Mouse (Mus musculus) erythroblast, embryonic 14.5 days (primary cell): ENCODE results near the gene Set. TPM values are rescaled to one million over a fixed set of nuclear protein-coding genes. Genes with fewer than 3 reads are reported as not detected.
A peak's percentile ranks its signal among the peaks of the same experiment; 100 is the strongest.

Experiments
- H3K27me3 ChIP-seq: 2 replicates; pipeline ENCODE4 v1.6.1; 2012; ENCODE audit warnings: inconsistent platforms; ENCODE audit not compliant: control insufficient read depth
- H3K36me3 ChIP-seq: 2 replicates; pipeline ENCODE4 v1.6.1; 2012; ENCODE audit warnings: mild to moderate bottlenecking, inconsistent platforms; ENCODE audit not compliant: control insufficient read depth
- H3K4me1 ChIP-seq: 2 replicates; pipeline ENCODE4 v1.6.1; 2012; ENCODE audit warnings: inconsistent platforms; ENCODE audit not compliant: control insufficient read depth
- H3K4me3 ChIP-seq: replicated peaks from 2 replicates; pipeline ENCODE3; 2012; ENCODE audit warnings: moderate library complexity, mild to moderate bottlenecking, inconsistent platforms
- H3K9me3 ChIP-seq: 2 replicates; pipeline ENCODE4 v1.6.1; 2012; ENCODE audit warnings: low read length, inconsistent platforms, mixed read lengths; ENCODE audit not compliant: control insufficient read depth
- GATA1 ChIP-seq: IDR thresholded peaks from 2 replicates; pipeline ENCODE4 v1.6.1; 2012; ENCODE audit warnings: low read length, inconsistent platforms, mixed read lengths
- TAL1 ChIP-seq: IDR thresholded peaks from 3 replicates; pipeline ENCODE4 v1.6.1; 2012; ENCODE audit warnings: low read length, inconsistent platforms, mixed read lengths
- polyA plus RNA-seq: library from polyadenylated mRNA; stranded (reverse); fragments of >175 nt; gene quantifications from 2 replicates; pipeline ENCODE4 v1.2.3, GENCODE M21; 2012

Set gene
- polyA plus RNA-seq, 1 experiment = 14.7 TPM

GRCm38 (mm10) chr2:30080181-30080800 is 23.1 kb downstream of the Set start:
- TF ChIP-seq TAL1 (no peak), GATA1 (no peak)
- H3K36me3 ChIP-seq = no peaks in the 10 kb centered on the region
- H3K9me3 ChIP-seq = no peaks in the 10 kb centered on the region

GRCm38 (mm10) chr2:30084113-30084512 is 26.9 kb downstream of the Set start:
- H3K36me3 ChIP-seq = no peaks in the 10 kb centered on the region
- H3K27me3 ChIP-seq = no peaks in the 10 kb centered on the region
- no peaks in the 10 kb centered on the region for H3K9me3 ChIP-seq
- no peak for TF ChIP-seq TAL1
- no peak for TF ChIP-seq GATA1
- no peak overlapping the region for H3K4me3 ChIP-seq
- peaks cover 5% of the 10 kb centered on the region for H3K4me1 ChIP-seq

More at GRCm38 (mm10) chr2:30080181-30080800, 23.1 kb downstream of the Set start:
- Histone ChIP-seq H3K4me1 (peaks cover 24% of the 10 kb centered on the region), H3K4me3 (no peak overlapping the region), H3K27me3 (no peaks in the 10 kb centered on the region)

DNA sequence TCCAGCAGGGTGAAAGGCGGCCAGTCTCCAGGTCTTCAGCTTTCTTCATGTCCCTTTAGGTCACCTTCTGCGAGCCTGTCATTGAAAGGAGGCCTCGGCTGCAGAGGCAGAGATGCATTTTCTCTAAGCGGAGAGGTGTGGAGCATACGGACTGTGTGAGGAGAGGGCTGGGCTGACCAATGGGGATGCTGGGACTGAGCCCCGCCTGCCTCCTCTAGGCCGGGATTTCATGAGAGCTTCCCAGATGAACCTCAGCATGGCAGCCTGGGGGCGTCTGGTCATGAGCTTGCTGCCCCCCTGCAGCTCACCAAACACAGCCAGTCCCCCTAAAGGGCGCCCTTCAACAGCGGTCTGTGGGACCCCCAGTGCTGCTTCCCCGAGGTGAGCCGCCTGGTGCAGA is 27.5 kb downstream of the Set start:
- no peak overlapping the region for H3K4me3 ChIP-seq
- H3K27me3 ChIP-seq = no peaks in the 10 kb centered on the region
- no peaks in the 10 kb centered on the region; the same call in 1 of the 2 replicates for H3K36me3 ChIP-seq
- no peak for TF ChIP-seq TAL1
- TF ChIP-seq GATA1 = no peak
- no peaks in the 10 kb centered on the region for H3K9me3 ChIP-seq
- H3K4me1 ChIP-seq = peaks cover 5% of the 10 kb centered on the region

- no peak overlapping the region for H3K4me3 ChIP-seq
- peaks cover 13% of the 10 kb centered on the region for H3K4me1 ChIP-seq
- peaks cover 23% of the 10 kb centered on the region for H3K36me3 ChIP-seq
- no peaks in the 10 kb centered on the region for H3K9me3 ChIP-seq
- no peak for TF ChIP-seq GATA1
- TF ChIP-seq TAL1 = no peak
- no peaks in the 10 kb centered on the region for H3K27me3 ChIP-seq
Measured at GRCm38 (mm10) chr2:30087310-30087709, 30.1 kb downstream of the Set start.

DNA sequence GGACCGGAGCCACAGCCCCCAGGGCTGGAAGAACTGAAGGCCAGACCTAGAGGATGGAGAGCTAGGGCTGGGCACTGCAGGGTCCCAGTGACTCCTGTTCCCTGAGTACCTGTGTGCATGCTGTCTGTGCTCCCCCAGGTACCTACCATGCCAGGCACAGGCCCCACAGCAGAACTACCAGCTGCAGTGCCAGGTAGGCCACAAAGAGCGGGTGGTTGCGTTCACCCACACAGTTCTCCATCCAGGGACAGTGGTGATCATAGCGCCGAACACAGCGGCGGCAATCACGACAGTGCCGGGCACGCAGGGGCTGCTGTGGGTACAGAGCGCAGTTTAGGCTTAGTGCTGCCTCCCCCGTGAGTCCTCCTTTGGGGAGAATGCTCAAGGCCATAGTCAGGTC is 34.3 kb downstream of the Set start:
- Histone ChIP-seq H3K27me3 (no peaks in the 10 kb centered on the region), H3K4me1 (peaks cover 47% of the 10 kb centered on the region), H3K4me3 (no peak overlapping the region), H3K36me3 (peaks cover 26% of the 10 kb centered on the region), H3K9me3 (no peaks in the 10 kb centered on the region)
- TF ChIP-seq GATA1 = no peak
- no peak for TF ChIP-seq TAL1

GRCm38 (mm10) chr2:30092280-30092918 is 35.2 kb downstream of the Set start:
- TF ChIP-seq GATA1 (no peak), TAL1 (no peak)
- Histone ChIP-seq H3K27me3 (no peaks in the 10 kb centered on the region), H3K4me1 (peaks cover 46% of the 10 kb centered on the region), H3K36me3 (peaks cover 26% of the 10 kb centered on the region), H3K4me3 (peak overlapping the region; percentile 77), H3K9me3 (no peaks in the 10 kb centered on the region)

DNA sequence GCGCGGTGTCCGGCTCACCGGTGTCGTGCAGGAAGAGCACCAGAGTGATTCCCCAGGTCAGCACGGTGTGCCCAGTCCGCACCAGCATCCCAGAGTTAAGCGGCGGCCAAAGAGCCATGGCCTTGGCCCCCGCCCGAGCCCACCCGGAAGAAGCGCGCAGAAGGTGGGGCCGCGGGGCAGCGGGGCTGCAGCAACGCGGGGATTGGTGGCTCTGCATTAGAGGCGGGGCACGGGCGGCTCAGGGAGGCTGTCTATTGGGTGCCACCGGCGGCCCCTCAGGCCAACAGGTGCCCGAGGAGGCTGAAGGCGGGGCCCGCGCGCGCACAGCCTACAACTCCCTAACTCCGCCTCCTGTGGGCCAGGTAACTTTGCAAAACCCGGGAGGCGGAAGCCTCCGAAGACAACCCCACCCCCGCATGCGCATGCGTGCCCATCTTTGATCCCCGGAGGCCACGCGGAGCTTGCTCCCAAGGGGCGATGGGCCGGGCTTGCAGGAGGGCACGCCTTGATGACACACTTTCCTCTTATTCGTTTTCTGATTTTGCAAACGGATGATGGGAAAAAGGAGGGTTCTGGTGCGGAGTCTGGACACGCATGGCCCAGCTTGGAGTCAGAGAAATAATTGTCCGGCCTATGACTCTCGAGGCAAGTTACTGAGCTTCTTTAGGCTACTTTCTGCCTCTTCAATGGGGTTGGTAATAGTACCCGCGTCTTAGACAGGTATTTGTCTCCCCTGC is 36.5 kb downstream of the Set start, which contains the start of gene Zdhhc12:
TSS of gene Zdhhc12 (minus strand) at position 178 of the 737 bp plus-strand sequence.
- Histone ChIP-seq H3K36me3 (peaks cover 34% of the 10 kb centered on the region), H3K27me3 (no peaks in the 10 kb centered on the region), H3K4me1 (peaks cover 46% of the 10 kb centered on the region), H3K9me3 (no peaks in the 10 kb centered on the region), H3K4me3 (peak within 1 kb of the TSS; percentile 77)
- no peak for TF ChIP-seq GATA1
- TF ChIP-seq TAL1 = no peak

GRCm38 (mm10) chr2:30094208-30094588 is 37.0 kb downstream of the Set start:
- H3K4me1 ChIP-seq = peaks cover 52% of the 10 kb centered on the region
- H3K27me3 ChIP-seq = no peaks in the 10 kb centered on the region
- H3K9me3 ChIP-seq = no peaks in the 10 kb centered on the region
- TF ChIP-seq TAL1 (no peak), GATA1 (no peak)
- H3K36me3 ChIP-seq = peaks cover 39% of the 10 kb centered on the region
- H3K4me3 ChIP-seq = peak overlapping the region; percentile 77

DNA sequence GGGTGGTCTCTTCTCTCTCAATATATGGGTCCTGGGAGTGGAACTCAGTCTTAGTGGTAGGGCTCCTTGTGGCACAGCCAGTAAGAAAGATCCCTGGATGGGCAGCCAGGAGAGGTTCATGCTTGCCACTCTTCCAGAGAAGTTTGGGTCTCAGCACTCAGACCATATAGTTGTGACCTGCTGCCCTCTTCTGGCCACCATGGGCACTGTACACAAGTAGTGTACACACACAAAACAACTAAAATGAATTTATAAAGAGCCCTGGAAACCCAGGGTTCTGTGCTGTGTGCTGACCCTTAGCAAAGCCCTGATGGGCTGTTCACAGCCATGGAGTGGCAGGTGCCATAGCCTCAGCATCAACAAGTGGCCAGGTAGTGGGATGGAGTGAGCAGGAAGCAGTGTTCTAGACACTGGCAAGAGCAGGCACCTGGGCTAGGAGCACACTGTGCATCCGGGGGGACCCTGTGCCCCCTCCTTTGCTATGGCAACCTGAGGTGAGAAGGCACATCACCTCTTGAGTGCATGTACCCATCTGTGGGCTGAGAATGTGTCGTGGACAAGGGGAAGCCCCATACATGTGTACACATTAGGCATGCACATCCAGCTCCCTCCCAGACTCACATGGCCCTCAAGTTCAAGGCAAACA is 38.8 kb downstream of the Set start:
- no peak for TF ChIP-seq TAL1
- TF ChIP-seq GATA1 = no peak
- no peak overlapping the region for H3K4me3 ChIP-seq
- no peaks in the 10 kb centered on the region for H3K9me3 ChIP-seq
- peaks cover 39% of the 10 kb centered on the region for H3K36me3 ChIP-seq
- peaks cover 64% of the 10 kb centered on the region for H3K4me1 ChIP-seq
- H3K27me3 ChIP-seq = no peaks in the 10 kb centered on the region
